Mouse (Mus musculus) forelimb bud, embryonic 11.5 days (tissue): ENCODE measurements around the gene Itgb4.

Experiments
- DNase-seq: peaks from one replicate; pipeline ENCODE4 v3.0.0-alpha.2; 2012; ENCODE audit warnings: low read depth, low spot score

The Itgb4 gene

GRCm38 (mm10) chr11:116028177-116028865, 53.8 kb downstream of the Itgb4 start:
- DNase-seq = no peak

GRCm38 (mm10) chr11:116029086-116029865, 54.8 kb downstream of the Itgb4 start:
- no peak for DNase-seq

- peak; percentile 98 for DNase-seq
Observed at GRCm38 (mm10) chr11:116030088-116030897, 55.8 kb downstream of the Itgb4 start, which contains the start of gene Unk. TSS of gene Unk (plus strand) at chr11:116030322.

- no peak for DNase-seq
Observed at GRCm38 (mm10) chr11:116030898-116031845, 56.7 kb downstream of the Itgb4 start.

GRCm38 (mm10) chr11:116034584-116034983, 60.1 kb downstream of the Itgb4 start:
- no peak for DNase-seq

- DNase-seq = no peak
Observed at GRCm38 (mm10) chr11:116036671-116037070, 62.2 kb downstream of the Itgb4 start.

- DNase-seq = no peak
Observed at GRCm38 (mm10) chr11:116037826-116038225, 63.3 kb downstream of the Itgb4 start.

- no peak for DNase-seq
Observed at GRCm38 (mm10) chr11:116040593-116040992, 66.1 kb downstream of the Itgb4 start.

- DNase-seq = no peak
Observed at GRCm38 (mm10) chr11:116041833-116042232, 67.3 kb downstream of the Itgb4 start.

- DNase-seq = no peak
Observed at GRCm38 (mm10) chr11:116042372-116043138, 68.0 kb downstream of the Itgb4 start.

GRCm38 (mm10) chr11:116043286-116043685, 68.8 kb downstream of the Itgb4 start:
- DNase-seq = no peak

- no peak for DNase-seq
Observed at GRCm38 (mm10) chr11:116045173-116045572, 70.7 kb downstream of the Itgb4 start.

GRCm38 (mm10) chr11:116049610-116050009, 75.1 kb downstream of the Itgb4 start:
- DNase-seq = no peak

GRCm38 (mm10) chr11:116050196-116050595, 75.7 kb downstream of the Itgb4 start:
- no peak for DNase-seq

- DNase-seq = no peak
Observed at GRCm38 (mm10) chr11:116053510-116054229, 79.2 kb downstream of the Itgb4 start.

GRCm38 (mm10) chr11:116055873-116056272, 81.4 kb downstream of the Itgb4 start:
- no peak for DNase-seq

- no peak for DNase-seq
Observed at GRCm38 (mm10) chr11:116057237-116057881, 82.8 kb downstream of the Itgb4 start.
